Mouse (Mus musculus) layer of hippocampus, adult 9-11 months (tissue): ENCODE data around the gene Serpina3c.

ENCODE experiments used
- DNase-seq: peaks from one replicate; pipeline ENCODE4 v3.0.0; 2022

The Serpina3c gene

DNA sequence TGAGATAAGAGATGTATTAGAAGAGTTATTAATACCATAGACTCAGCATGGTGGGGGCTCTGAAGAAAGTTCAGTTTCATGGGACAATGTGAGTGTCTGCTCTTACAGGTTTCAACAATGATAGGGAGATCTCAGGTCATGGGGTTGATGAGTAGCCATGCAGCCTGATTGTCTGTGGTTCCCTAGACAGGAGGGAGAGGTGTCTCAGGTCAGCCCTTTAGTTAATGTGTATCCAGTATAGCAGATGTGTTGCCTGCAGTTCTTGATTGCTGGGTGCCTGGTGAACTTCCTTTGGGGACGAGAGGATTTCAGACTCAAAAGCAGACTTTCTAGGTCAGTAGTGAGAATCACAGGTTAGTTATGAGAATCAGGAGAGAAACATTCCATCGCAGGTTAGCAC, 45.2 kb downstream of the Serpina3c start:
- no peak for DNase-seq

DNA sequence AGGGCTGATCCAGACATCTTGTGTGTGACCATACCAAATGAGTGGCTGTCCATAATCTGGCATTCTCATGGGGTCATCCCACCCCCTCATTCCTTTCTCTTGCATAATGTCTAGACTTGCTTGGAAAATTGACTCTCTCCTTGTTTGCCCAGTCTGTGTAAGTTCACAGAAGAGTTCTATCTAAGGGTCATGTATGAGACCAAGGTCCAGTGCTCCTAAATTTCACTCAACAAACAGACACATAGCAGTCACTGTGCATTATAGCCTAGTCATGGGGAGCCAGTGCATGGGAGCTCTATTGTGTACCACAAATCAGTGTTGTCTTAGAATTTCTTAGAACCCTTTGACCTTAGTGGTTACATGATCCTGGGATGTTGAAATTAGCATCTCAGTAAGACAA, 46.8 kb downstream of the Serpina3c start:
- no peak for DNase-seq

DNA sequence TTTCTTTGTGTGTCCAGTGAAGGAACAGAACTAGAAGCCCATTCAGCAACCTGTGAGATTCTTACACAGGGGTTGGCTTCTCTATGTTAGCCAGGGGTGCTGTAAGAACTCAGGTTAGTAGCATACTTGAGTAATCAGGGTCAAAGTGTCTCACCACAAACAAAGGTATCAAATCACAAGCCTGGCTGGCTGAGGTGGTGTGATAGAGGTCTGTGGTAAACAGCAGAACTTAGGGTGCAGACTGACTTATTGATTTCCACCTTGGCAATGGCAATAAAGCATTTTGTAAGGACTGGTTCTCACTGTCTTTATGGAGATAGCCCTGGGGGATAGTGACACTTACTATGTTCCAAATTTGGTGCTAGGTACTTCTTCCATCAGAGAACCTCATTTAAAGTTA, 47.8 kb downstream of the Serpina3c start:
- DNase-seq, result no peak

DNA sequence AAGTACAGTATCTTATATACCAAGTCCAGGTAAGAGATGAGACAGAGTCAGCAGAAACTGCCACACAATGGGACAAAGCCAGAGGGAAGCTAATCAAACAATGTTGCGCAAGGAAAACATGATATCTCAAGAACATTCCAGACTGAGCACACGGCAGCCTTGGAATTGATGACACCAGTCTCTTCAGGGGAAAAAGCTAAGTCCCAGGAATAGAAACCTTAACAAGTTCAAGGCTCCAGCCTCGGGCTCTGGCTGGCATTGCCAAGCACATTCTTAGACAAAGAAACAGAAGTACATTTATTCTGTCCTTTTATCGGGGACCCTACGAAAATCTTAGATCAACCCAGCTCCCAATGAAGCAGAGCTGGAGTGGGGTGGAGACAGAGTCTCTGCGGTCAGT, 52.9 kb downstream of the Serpina3c start, which contains the start of gene Serpina5:
TSS of gene Serpina5 (plus strand) at position 346 of the 400 bp plus-strand sequence.
- no peak for DNase-seq
